ENCODE assay signal across 9 mouse cellular contexts in genomic region chr2:21142204-21142580, GRCm38 (mm10).
DNase-seq lines count a peak whose midpoint lies in the region; ATAC-seq and TF ChIP-seq lines count a peak whose summit lies in the region.
"Had no signal": no experiment of that assay in that cellular context is flagged by ENCODE, and none has a peak within 500 bp of the region (broad histone marks: within the 10 kb centered on the region; RNA-seq: fewer than 3 reads in every experiment).

No protein-coding gene starts in this region.

- H3K27ac ChIP-seq in embryonic fibroblast, embryonic 13.5 days (ENCODE audit: insufficient read depth, low read length) = no peak overlapping the region
- H3K27ac ChIP-seq in heart, embryonic 12.5 days (ENCODE audit: poor library complexity, severe bottlenecking) = peak overlapping the region; percentile 14; the same call in 1 of the 2 replicates
- H3K27ac ChIP-seq in kidney, embryonic 16.5 days (ENCODE audit: low read length) = peak overlapping the region; percentile 31; the same call in 1 of the 2 replicates
- no peak overlapping the region for H3K27ac ChIP-seq in liver, embryonic 14.5 days
- H3K27ac ChIP-seq in neural tube, embryonic 15.5 days (replicated peaks) = peak overlapping the region; percentile 87
- H3K27ac ChIP-seq: macrophage had no signal

- no peaks in the 10 kb centered on the region for H3K36me3 ChIP-seq in heart, embryonic 12.5 days
- H3K36me3 ChIP-seq in kidney, embryonic 16.5 days (ENCODE audit: insufficient read depth, low read length) = no peaks in the 10 kb centered on the region
- no peaks in the 10 kb centered on the region for H3K36me3 ChIP-seq in liver, embryonic 14.5 days (replicated peaks; ENCODE audit: control insufficient read depth, insufficient read depth, low read depth)
- H3K36me3 ChIP-seq in neural tube, embryonic 15.5 days = no peaks in the 10 kb centered on the region

- under 1% methylated on average over 15 of the region's 15 CpGs for WGBS in heart, embryonic 12.5 days
- WGBS in kidney, embryonic 16.5 days = under 1% methylated on average over 14 of the region's 15 CpGs
- 1% methylated on average over 15 of the region's 15 CpGs for WGBS in liver, embryonic 14.5 days (ENCODE audit: insufficient replicate concordance)
- WGBS in neural tube, embryonic 15.5 days = under 1% methylated on average over 15 of the region's 15 CpGs

- H3K4me1 ChIP-seq in embryonic fibroblast, embryonic 13.5 days (ENCODE audit: control insufficient read depth, insufficient read depth, low read length) = peaks cover 9% of the 10 kb centered on the region
- H3K4me1 ChIP-seq in heart, embryonic 12.5 days (replicated peaks) = peaks cover 5% of the 10 kb centered on the region
- peaks cover 4% of the 10 kb centered on the region; the same call in 1 of the 2 replicates for H3K4me1 ChIP-seq in kidney, embryonic 16.5 days (ENCODE audit: insufficient read depth, low read length)
- H3K4me1 ChIP-seq in liver, embryonic 14.5 days (replicated peaks; ENCODE audit: control insufficient read depth in 2 of 2, insufficient read depth in 2 of 2, low read length in 1 of 2) = no peaks in the 10 kb centered on the region
- peaks cover 17% of the 10 kb centered on the region for H3K4me1 ChIP-seq in neural tube, embryonic 15.5 days

- ATAC-seq in heart, embryonic 12.5 days (ENCODE audit: insufficient number of reproducible peaks, low FRiP score) = peak; percentile 73
- peak; percentile 79 for ATAC-seq in kidney, embryonic 16.5 days (ENCODE audit: low FRiP score, low TSS enrichment)
- no peak for ATAC-seq in liver, embryonic 14.5 days (ENCODE audit: insufficient read depth)
- ATAC-seq in neural tube, embryonic 15.5 days (ENCODE audit: low FRiP score) = peak; percentile 78

- TF ChIP-seq EP300 in liver, embryonic 14.5 days (IDR thresholded peaks at IDR 0.05; ENCODE audit: low read depth) = no peak

- peak overlapping the region; percentile 38 for H3K4me3 ChIP-seq in embryonic fibroblast, embryonic 13.5 days (ENCODE audit: insufficient read depth, low read length)
- H3K4me3 ChIP-seq in heart, embryonic 12.5 days = peak overlapping the region; percentile 74
- peak overlapping the region; percentile 50 for H3K4me3 ChIP-seq in kidney, embryonic 16.5 days (ENCODE audit: low read length)
- H3K4me3 ChIP-seq in liver, embryonic 14.5 days (ENCODE audit: insufficient read depth in 1 of 2, low read depth in 2 of 2, low read length in 2 of 2) = peak overlapping the region; percentile 43 to 47
- peak overlapping the region; percentile 57 for H3K4me3 ChIP-seq in neural tube, embryonic 15.5 days (replicated peaks)

- no peak for TF ChIP-seq POLR2A in embryonic fibroblast, embryonic 13.5 days (IDR thresholded peaks at IDR 0.05; ENCODE audit: low read depth, low read length)

- peak overlapping the region; percentile 79 for H3K9ac ChIP-seq in heart, embryonic 12.5 days
- peak overlapping the region; percentile 59 for H3K9ac ChIP-seq in kidney, embryonic 16.5 days (replicated peaks; ENCODE audit: low read length)
- H3K9ac ChIP-seq in liver, embryonic 14.5 days (replicated peaks) = no peak overlapping the region
- peak overlapping the region; percentile 63 for H3K9ac ChIP-seq in neural tube, embryonic 15.5 days (replicated peaks)

- no peak for TF ChIP-seq CTCF in embryonic fibroblast, embryonic 13.5 days (IDR thresholded peaks at IDR 0.05; ENCODE audit: borderline replicate concordance, insufficient read depth, low read length)
- TF ChIP-seq CTCF in liver, embryonic 14.5 days (IDR thresholded peaks at IDR 0.05; ENCODE audit: low read depth) = no peak

- H3K27me3 ChIP-seq in heart, embryonic 12.5 days (replicated peaks) = no peaks in the 10 kb centered on the region
- no peaks in the 10 kb centered on the region for H3K27me3 ChIP-seq in kidney, embryonic 16.5 days (ENCODE audit: insufficient read depth, low read length)
- H3K27me3 ChIP-seq in liver, embryonic 14.5 days (ENCODE audit: control insufficient read depth, insufficient read depth, low read length) = peaks cover 10% of the 10 kb centered on the region
- H3K27me3 ChIP-seq in neural tube, embryonic 15.5 days (replicated peaks) = no peaks in the 10 kb centered on the region

- H3K9me3 ChIP-seq in heart, embryonic 12.5 days (replicated peaks) = no peaks in the 10 kb centered on the region; the same call in 1 of the 2 replicates
- H3K9me3 ChIP-seq in kidney, embryonic 16.5 days (ENCODE audit: low read length) = peaks cover 7% of the 10 kb centered on the region
- H3K9me3 ChIP-seq in liver, embryonic 14.5 days (ENCODE audit: control insufficient read depth, low read length) = no peaks in the 10 kb centered on the region
- no peaks in the 10 kb centered on the region; the same call in 1 of the 2 replicates for H3K9me3 ChIP-seq in neural tube, embryonic 15.5 days (replicated peaks)

- peak overlapping the region; percentile 99 for H3K4me2 ChIP-seq in heart, embryonic 12.5 days
- peak overlapping the region; percentile 91 for H3K4me2 ChIP-seq in kidney, embryonic 16.5 days (replicated peaks; ENCODE audit: low read depth, low read length)
- peak overlapping the region; percentile 68 for H3K4me2 ChIP-seq in liver, embryonic 14.5 days (ENCODE audit: low read depth)
- H3K4me2 ChIP-seq in neural tube, embryonic 15.5 days = peak overlapping the region; percentile 79

- peak; percentile 15 for DNase-seq in retina, adult 2 months (ENCODE audit: low read depth, low spot score)
- no peak for DNase-seq in retina, postnatal 1 day
- DNase-seq in liver, embryonic 14.5 days (ENCODE audit: low read depth in 3 of 3, low spot score in 3 of 3) = no peak
- peak; percentile 74 to 84 for DNase-seq in urinary bladder, postnatal 4 days (ENCODE audit: low spot score in 2 of 2)

Comparison
In these comparisons a context has a peak if more than half of its experiments do, and no peak if none do; other contexts are left out.
1. DNase-seq: peak in retina, adult 2 months (single experiment) and urinary bladder, postnatal 4 days (2 of 2); none in retina, postnatal 1 day (single experiment) and liver, embryonic 14.5 days (0 of 3).
2. H3K27ac ChIP-seq: peak in heart, embryonic 12.5 days (single experiment), kidney, embryonic 16.5 days (single experiment) and neural tube, embryonic 15.5 days (single experiment); none in embryonic fibroblast, embryonic 13.5 days (single experiment) and liver, embryonic 14.5 days (single experiment).
3. Peak in every context shown above with its lines, with median percentiles within 50 percentile points of each other: H3K4me3 ChIP-seq and H3K4me2 ChIP-seq.